Mouse (Mus musculus) ovary, postnatal 14 days (tissue): ENCODE measurements at regions not wholly inside any gene's neighbourhood (a gene's known extent, or its start where the extent isn't known, plus 50 kb on each side); places are given as distances from the start of the nearest gene placed in this dataset.

Source experiments
- DNase-seq: peaks from one replicate; pipeline ENCODE4 v3.0.0; 2022; ENCODE audit warnings: low spot score

DNA sequence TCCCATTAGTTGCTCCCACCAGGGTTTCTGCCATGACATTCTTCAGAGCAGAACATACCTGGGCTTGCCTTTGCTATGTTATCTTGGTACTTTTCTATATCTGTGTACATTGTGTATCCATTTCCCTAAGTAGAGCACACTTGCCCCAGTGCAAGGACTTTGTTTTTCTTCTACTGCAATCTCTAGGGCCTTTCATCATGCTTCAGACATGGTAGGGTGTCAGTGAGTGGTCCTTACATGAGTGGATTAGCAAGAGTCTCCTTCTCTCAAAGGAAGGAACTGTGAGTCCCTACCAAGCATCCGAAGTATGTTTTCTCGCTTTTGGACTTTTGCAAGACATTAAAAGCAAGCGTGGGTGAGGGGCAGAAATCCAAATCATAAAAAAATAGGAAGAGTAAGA lies 351.4 kb upstream of the Dach1 start:
- DNase-seq = no peak

DNA sequence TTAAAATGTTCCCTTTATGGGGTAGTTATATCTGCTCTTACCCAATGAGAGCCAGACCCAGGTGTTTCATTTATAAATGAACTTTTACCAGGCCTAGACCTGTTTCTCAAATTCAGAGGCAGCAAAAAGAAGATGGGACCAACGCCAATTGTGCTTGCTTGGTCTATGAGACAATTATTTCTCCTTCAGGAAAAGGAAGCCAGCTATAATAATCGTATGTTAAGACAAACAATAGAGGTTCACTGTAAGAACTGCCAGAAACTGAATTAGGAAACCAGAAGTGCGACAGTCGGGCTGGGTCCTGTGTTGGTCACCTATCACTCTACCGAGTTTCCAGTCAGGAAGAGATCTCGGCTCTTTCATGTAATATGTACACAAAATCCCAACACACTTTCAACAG lies 335.8 kb upstream of the Dach1 start:
- DNase-seq = no peak

DNA sequence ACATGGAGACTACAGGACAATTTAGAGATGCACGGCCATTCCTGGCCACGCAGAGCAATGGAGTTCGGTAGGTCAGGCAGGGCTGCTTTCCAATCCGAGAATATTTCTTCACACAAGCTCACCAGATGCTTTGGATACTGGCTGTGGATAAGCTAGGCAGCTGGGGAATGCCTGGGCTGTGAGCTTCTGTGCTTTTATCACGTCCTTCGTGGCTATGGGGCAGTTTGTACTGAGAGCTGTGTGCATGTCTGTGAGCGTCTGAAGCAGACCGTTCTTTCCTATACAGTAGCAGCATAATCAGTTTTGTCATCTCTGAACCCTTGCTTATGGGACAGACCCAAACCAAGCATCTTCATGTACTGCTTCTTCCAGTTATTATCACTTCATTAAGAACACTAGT lies 307.9 kb upstream of the Dach1 start:
- no peak for DNase-seq

DNA sequence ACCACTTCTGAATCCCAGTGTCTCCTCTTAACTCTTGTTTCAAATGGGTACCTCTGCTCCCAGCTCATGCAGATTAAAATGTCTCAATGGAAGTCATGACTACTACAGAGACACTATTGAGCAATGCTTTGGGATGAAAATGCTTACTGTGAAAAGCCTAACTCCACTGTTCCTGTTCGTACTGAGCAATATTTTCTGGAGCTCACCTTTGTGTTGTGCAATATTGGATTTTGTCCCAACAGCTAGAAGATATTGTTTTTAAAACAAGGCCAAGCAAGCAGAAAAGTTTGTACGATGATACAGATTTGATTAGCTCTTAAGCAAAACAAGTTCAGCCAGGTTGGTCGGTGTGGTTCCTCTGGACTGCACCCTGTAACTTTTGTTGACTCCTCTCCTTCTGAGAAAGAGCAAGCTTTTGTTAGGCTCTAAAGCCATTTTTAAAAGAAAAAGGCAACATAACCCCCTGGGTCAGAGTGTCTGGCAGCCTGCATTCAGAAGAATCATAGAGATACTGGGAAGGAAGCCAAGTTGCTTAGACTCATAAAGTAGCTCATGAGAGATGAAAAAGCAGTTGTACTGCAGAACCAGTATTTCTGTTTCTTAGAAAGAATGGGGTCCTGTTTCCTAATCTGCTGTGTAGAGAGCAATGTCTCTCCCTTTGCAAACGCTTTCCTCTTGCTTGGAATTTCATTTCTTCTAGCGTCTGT lies 302.4 kb upstream of the Dach1 start:
- DNase-seq = peak; percentile 18

DNA sequence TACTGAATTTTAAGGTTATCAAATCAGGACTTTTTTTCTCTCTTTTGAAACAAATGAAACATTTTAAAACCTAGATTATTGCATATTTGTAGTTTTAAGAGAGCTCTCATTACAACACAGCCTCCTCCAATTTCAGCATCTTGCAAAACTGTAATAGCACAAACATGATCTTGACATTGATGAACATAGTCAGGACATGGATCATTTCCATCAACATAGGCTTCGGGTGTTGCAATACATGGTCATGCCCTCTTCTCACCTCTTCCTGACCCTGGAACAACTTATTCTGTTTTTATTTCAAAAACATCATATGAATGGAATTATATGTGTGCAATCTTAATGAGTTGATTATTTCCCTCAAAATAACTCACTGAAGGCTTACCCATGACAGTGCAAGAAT lies 284.9 kb upstream of the Dach1 start:
- DNase-seq = no peak

DNA sequence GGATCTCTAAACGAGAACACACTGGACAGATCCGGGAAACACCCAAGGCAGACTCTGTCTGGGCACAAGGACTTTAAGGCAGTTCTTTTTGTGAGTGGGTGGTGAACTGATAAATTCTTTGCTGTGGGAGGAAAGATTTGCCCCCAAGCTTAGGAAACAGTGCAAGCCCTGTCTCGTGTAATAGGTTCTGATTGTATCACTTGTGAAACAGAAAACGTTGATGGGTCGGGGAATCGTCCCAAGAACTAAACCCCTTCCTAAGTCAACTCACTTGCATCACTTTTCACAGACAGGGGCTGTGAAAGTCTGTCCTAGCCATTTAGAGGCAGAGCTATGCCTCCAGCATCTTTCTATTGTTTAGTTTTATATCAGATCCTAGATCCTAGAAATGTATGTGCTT lies 282.6 kb upstream of the Dach1 start:
- no peak for DNase-seq

DNA sequence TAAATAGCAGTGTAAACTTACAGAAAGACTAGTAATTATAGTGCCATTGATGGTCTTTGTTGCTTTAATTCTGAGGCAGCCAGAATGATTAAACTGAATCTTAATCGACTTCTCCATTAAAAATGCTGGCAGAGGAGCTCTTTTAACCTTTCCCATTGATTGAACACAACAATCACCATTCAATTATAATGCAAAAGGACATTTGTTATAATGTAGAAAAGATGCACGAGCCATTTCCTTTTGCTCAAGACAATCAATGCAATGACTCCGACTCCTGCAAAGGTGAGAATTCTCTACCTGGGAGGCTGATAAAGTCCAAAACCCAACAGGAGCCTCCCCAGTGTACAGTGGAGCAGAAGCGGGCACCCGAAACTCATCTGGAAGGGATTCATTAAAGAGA lies 280.0 kb upstream of the Dach1 start:
- no peak for DNase-seq

DNA sequence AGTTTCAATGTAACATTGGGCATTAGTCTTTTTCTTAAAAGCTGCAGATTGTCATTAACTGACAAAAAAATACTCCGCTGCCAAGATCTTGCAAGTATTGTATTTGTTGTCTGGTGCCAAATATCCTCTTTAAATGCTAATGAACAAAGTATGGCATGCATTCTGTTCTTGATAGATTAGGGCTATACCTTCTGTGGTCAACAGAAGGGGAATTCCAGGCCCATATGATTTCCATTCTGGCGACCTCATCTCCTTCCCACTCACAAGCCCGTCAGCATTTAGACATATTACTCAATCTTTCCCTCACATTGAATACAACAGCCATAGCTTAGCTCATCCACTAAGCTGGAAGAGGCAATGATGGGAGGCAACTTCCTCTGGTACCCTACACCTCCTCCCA lies 272.8 kb upstream of the Dach1 start:
- DNase-seq = no peak

DNA sequence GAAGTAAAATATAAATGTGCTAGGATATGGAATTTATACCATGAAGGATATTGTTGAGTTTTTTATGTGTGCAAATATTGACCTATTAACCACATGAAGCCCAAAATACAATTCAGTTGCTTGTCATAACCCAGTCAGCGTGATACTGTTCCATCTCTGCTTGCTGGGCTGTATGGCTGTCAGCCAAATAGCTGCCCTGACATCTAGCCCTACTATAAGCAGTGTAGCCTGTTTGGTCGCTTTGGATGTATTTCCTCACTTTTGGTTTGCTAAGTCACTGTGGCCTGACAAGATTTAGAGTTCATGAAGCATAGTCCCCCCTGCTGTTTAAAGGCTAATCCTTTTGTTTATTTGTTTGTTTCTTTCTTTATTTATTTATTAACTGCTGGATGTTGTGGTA lies 272.4 kb upstream of the Dach1 start:
- no peak for DNase-seq

DNA sequence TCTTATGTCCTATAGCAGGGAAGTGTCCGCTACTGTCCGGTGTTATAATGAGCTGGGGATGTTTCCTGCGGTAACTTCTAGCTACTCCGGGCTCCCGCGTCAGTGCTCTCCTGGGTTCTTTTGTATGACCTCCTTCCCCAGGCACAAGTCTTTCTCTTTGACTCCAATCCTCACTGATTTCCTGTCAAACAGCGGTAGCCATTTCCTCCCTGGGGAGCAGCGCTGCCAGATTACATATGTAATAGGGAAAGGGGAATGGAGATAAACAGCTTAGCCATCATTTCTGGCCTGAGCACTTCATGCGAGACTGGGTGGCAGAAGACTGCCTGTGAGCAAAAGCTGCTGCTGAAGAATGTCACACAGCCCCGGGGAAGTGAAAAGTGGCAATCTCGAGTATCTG lies 262.4 kb upstream of the Dach1 start:
- DNase-seq = no peak

DNA sequence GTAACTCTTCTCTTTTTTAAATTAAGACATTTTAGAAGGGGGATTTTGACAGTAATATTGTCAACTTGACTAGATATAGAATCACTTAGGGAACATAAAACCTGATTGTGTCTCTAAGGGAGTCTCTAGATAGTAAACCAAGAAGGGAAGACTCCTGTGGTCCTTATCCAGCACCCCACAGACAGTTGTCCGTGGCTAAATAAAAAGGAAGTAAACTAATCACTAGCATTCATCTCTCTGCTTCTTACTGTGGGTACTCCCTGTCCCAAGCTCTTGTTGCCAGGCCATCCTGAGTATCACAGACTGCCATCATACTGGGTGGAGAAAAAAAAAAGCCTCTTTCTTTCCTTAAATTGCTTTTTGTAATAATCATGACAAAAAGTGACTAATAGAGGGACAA lies 248.2 kb upstream of the Dach1 start:
- no peak for DNase-seq

DNA sequence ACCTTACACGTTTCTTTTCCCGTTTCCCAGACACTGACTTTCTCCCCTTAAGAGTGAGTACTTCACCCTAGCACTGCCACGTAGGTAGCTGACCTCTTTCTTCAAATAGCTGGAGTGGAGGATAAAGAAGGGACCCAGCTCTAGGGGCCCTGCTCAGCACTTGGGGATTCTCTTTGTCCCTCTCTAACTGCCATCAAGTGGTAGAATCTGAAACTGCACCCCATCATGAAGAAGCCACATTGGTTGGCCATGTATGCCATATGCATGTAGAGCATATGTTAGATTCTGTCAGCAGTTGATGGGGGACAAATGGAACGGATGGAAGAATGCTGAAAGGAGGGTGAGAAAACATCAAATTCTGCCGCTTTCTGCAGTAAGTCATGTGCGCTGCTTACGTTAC lies 244.6 kb upstream of the Dach1 start:
- no peak for DNase-seq

DNA sequence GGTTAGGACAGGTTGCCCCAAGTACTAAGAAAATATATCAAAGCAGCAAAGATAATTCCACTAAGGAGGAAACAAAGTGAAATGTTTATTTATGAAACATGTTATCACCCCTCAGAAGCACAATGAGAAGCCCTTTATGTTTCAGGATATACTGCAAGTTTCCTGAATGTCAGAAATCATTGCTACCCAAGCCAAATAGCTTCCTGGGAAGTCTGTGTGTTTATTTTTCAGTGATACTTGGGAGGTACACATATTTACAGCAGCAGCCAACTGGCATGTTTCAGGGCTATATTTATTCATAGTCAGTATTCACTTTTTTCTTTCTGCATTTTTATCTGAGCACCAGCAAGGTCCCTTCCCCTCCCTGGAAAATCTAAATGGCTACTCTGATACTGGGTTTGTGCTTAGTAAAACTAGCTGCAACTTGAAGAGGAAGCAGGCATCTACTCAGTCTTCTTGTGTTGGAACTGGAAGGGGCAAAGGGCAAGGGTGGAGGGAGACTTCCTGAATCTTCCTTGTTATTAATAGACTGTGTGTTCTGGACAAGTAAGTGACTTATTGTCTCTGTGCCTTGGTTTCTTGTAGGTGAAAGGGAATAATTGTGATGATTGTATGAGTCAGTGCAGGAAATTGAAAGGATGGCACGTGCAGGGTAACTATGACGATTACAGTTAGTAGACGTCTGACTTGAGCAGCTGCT lies 236.5 kb upstream of the Dach1 start:
- no peak for DNase-seq

DNA sequence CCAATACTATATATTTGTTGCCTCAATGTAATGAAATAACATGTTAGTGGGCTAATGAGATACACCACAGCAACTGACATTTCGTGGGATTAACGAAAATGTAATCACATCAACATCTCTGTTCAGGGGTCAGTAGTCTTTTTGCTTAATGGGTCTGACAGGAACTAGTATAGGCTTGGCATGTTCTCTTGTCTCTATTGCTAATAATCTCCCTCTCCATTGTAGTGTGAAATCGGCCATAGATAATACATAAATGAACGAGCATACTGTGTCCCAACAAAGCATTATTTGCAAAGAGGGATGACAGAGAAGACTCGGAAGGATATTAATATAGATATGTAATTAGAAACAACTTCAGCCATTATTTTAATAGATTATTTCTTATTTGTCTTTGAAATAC lies 234.5 kb upstream of the Dach1 start:
- DNase-seq = no peak

DNA sequence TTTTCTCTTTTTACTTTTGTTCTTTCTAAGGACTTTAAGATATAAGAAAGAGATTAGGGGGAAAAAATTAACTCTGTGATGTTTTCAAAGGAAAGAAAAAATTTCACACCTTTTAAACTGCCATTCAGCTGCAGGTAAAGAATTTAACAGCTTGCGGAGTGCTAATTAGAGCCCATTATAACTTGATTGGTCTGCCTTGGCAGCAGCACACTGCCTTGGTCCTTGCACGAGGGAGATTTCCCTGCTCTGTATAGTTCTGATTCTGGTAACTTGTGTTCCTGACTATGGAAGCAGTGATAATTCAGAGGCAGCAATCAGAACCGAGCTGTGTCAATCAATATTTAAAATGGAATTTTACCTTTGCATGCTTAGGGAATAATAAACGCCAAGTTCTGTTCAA lies 218.3 kb upstream of the Dach1 start:
- no peak for DNase-seq
